Mouse (Mus musculus) megakaryocyte, embryonic 14.5 days (primary cell): ENCODE measurements at regions not wholly inside any gene's neighbourhood (a gene's known extent, or its start where the extent isn't known, plus 50 kb on each side); places are given as distances from the start of the nearest gene placed in this dataset.

Experiments
- H3K27me3 ChIP-seq: replicated peaks from 2 replicates; pipeline ENCODE3; 2012; ENCODE audit warnings: inconsistent platforms
- H3K36me3 ChIP-seq: replicated peaks from 2 replicates; pipeline ENCODE3; 2012; ENCODE audit warnings: low read length, inconsistent platforms, mixed read lengths
- H3K4me1 ChIP-seq: 2 replicates; pipeline ENCODE4 v1.6.1; 2012; ENCODE audit warnings: inconsistent platforms
- H3K4me3 ChIP-seq: replicated peaks from 2 replicates; pipeline ENCODE3; 2012; ENCODE audit warnings: moderate library complexity, mild to moderate bottlenecking, inconsistent platforms
- H3K9me3 ChIP-seq: 2 replicates; pipeline ENCODE4 v1.6.1; 2012; ENCODE audit warnings: inconsistent platforms
- FLI1 ChIP-seq: IDR thresholded peaks from 2 replicates; pipeline ENCODE4 v1.6.1; 2012; ENCODE audit warnings: low read length, inconsistent platforms, mixed read lengths
- GATA1 ChIP-seq: IDR thresholded peaks from 3 replicates; pipeline ENCODE4 v1.6.1; 2012; ENCODE audit warnings: mixed read lengths, low read length, inconsistent platforms, borderline replicate concordance

DNA sequence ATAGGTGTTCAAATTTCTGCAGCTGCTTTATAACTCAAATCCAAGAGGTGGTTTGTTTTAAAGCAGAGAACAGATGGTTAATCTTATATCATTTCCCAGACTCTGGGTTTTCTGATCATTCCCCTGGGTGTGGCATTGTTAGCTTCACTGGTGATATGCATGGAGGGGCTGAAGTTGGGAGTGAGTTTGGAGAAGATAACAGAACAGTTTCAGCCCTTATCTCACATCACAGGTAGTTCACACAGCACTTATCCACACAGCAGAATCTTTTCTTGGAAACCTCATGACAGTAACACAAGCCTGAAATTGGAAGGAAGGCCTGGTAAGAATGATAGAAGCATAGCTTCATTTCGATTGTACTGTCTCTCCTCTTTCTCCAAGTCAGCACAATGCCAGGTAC lies 298.1 kb downstream of the Ankrd50 start:
- no peaks in the 10 kb centered on the region for H3K27me3 ChIP-seq

DNA sequence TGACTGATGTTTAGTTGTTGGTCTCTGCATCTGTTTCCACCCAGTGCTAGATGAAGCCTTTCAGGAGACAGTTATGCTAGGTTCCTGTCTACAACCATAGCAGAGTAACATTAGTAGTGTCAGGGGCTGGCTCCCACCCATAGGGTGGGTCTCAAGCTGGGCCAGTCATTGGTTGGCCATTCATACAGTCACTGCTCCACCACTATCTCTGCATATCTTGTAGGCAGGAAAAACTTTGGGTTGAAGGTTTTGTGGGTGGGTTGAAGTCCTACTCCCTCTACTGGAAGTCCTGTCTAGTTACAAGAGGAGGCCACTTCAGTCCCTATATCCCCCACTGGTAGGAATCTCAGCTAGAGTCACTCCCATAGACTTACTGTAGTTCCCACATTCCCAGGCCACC lies 306.3 kb downstream of the Ankrd50 start:
- Histone ChIP-seq H3K4me1 (peaks cover 32% of the 10 kb centered on the region), H3K27me3 (no peaks in the 10 kb centered on the region), H3K4me3 (no peak overlapping the region), H3K36me3 (no peaks in the 10 kb centered on the region), H3K9me3 (no peaks in the 10 kb centered on the region)
- TF ChIP-seq FLI1, result no peak
- TF ChIP-seq GATA1, result no peak

More for the DNA sequence above, 298.1 kb downstream of the Ankrd50 start:
- peaks cover 33% of the 10 kb centered on the region for H3K4me1 ChIP-seq
- no peak overlapping the region for H3K4me3 ChIP-seq
- peaks cover 2% of the 10 kb centered on the region for H3K36me3 ChIP-seq
- TF ChIP-seq FLI1 (no peak), GATA1 (no peak)
- peaks cover 5% of the 10 kb centered on the region; the same call in 1 of the 2 replicates for H3K9me3 ChIP-seq

DNA sequence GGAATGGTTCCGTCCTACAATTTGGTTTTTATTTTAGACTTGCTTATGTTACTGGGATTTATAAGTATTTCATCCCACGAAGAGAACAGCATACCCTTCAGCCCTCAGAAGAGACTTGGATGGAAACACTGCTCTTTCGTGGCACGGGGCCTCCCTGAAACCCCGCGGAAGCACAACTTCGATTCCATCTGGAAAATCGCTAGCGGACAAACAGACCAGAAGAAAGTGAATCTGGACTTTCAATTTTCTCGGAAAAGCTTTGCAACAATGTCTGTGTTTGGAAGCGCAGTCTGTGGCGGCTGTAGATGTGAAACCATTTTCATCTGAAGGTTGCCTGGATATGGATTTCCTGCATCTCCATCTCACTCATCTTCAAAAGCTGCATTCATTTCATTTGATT lies 308.7 kb downstream of the Ankrd50 start:
- Histone ChIP-seq H3K36me3 (no peaks in the 10 kb centered on the region), H3K4me1 (peaks cover 46% of the 10 kb centered on the region), H3K27me3 (no peaks in the 10 kb centered on the region), H3K4me3 (no peak overlapping the region), H3K9me3 (no peaks in the 10 kb centered on the region)
- TF ChIP-seq FLI1 (no peak), GATA1 (no peak)

DNA sequence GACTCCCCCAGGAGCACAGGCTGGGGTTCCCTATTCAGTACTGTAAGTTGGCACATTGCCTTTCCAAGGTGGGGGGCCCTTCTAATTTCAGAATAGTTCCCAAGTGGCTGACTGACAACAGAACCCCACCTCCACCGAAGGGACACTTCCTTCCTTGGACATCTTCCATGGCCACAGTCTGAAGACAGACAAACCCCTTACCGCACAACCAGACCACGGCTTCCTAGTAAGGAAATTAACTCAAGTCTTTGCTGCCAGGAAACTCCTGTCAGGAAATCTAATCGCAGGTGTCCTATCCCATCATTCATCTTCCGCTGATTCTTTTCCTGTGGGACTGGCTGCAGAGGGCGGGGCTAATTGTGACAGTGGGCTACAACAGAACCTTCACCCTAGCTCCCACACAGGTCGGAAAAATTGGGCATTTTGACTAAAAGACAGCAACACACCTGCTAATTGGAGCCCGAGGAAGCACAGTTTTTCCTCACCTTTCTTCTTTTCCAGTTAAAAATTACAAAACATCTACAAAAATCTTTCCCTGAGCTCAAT lies 309.8 kb downstream of the Ankrd50 start:
- Histone ChIP-seq H3K9me3 (no peaks in the 10 kb centered on the region), H3K4me3 (no peak overlapping the region), H3K4me1 (peaks cover 50% of the 10 kb centered on the region), H3K36me3 (no peaks in the 10 kb centered on the region), H3K27me3 (no peaks in the 10 kb centered on the region)
- no peak for TF ChIP-seq FLI1
- no peak for TF ChIP-seq GATA1

- no peaks in the 10 kb centered on the region for H3K9me3 ChIP-seq
- no peaks in the 10 kb centered on the region for H3K27me3 ChIP-seq
- no peak overlapping the region for H3K4me3 ChIP-seq
- peaks cover 14% of the 10 kb centered on the region for H3K4me1 ChIP-seq
- H3K36me3 ChIP-seq, result no peaks in the 10 kb centered on the region
- TF ChIP-seq FLI1 (no peak), GATA1 (no peak)
Observed at GRCm38 (mm10) chr3:38152408-38152807, 332.2 kb downstream of the Ankrd50 start.

DNA sequence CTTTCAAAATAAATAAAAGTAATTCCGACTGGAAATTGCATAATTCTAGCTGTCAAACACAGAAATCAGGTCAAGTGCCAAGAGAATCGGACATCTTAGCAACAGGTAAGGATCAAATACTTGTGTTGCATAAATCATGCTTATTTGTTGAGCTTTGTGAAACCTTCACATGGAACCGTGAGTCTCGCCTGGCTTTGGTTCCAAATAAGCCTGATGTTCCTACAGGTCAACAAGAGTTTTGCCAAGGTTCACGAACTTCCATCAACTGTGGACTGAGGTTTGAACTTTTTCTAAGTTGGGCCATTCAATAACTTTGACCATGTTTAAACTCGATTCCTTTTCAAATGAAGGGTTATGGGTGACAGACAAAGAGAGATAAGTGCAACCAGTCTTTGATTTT lies 332.8 kb downstream of the Ankrd50 start:
- TF ChIP-seq GATA1 (no peak), FLI1 (no peak)
- H3K36me3 ChIP-seq, result no peaks in the 10 kb centered on the region
- peaks cover 14% of the 10 kb centered on the region for H3K4me1 ChIP-seq
- H3K9me3 ChIP-seq, result no peaks in the 10 kb centered on the region
- no peak overlapping the region for H3K4me3 ChIP-seq
- no peaks in the 10 kb centered on the region for H3K27me3 ChIP-seq

GRCm38 (mm10) chr3:38146663-38147062 lies 338.0 kb downstream of the Ankrd50 start:
- H3K9me3 ChIP-seq, result no peaks in the 10 kb centered on the region
- peaks cover 54% of the 10 kb centered on the region for H3K4me1 ChIP-seq
- no peaks in the 10 kb centered on the region for H3K36me3 ChIP-seq
- H3K27me3 ChIP-seq, result no peaks in the 10 kb centered on the region
- no peak overlapping the region for H3K4me3 ChIP-seq
- no peak for TF ChIP-seq GATA1
- TF ChIP-seq FLI1, result no peak

DNA sequence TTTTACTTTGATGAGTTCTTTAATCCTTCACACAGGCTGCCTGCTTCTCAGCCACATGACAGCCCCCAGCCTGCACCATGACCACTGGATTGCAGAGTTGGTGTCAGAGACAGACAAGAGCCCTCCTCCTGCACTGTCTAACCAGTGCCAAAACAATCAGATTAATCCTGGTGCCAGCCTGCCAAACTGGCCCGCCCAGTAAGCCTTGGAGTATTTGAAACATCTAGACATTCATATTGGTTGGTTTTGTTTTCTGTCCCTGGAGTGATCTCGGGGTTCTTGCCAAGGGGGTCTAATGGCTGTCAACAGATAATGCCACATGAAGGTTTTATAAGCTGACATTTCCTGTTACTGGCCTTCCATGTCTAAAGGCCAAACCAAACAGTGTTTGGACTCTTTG lies 339.2 kb downstream of the Ankrd50 start:
- Histone ChIP-seq H3K27me3 (no peaks in the 10 kb centered on the region), H3K36me3 (no peaks in the 10 kb centered on the region), H3K4me1 (peaks cover 63% of the 10 kb centered on the region), H3K9me3 (no peaks in the 10 kb centered on the region), H3K4me3 (no peak overlapping the region)
- TF ChIP-seq GATA1 (no peak), FLI1 (no peak)

DNA sequence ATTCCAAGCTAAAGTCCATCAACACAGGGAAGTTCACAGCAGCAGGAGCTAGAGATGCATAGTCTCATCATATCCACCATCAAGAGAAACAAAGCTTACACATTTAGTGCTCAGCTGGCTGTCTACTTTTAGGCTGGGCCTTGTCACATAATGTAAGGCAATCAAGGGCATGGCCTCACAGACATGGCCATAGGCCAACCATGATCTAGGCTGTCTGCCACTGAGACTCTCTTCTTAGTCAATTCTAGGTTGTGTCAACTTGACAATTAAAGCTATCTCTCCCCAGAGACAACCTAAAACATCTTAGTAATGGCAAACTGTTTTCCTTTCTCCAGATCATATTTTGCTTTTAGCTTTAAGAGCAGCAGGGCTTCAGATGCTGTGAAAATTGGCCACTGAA lies 340.0 kb downstream of the Ankrd50 start:
- Histone ChIP-seq H3K36me3 (no peaks in the 10 kb centered on the region), H3K4me1 (peaks cover 64% of the 10 kb centered on the region), H3K4me3 (no peak overlapping the region), H3K9me3 (no peaks in the 10 kb centered on the region), H3K27me3 (no peaks in the 10 kb centered on the region)
- no peak for TF ChIP-seq FLI1
- no peak for TF ChIP-seq GATA1

- H3K9me3 ChIP-seq, result no peaks in the 10 kb centered on the region
- H3K36me3 ChIP-seq, result no peaks in the 10 kb centered on the region
- TF ChIP-seq GATA1 (no peak), FLI1 (no peak)
- H3K4me1 ChIP-seq, result peaks cover 70% of the 10 kb centered on the region
- peak overlapping the region; percentile 29 for H3K4me3 ChIP-seq
- H3K27me3 ChIP-seq, result no peaks in the 10 kb centered on the region
Observed at GRCm38 (mm10) chr3:38143147-38143883, 341.3 kb downstream of the Ankrd50 start.
